Mouse (Mus musculus): ENCODE results near the gene C6. TPM values are rescaled to one million over a fixed set of nuclear protein-coding genes. Genes with fewer than 3 reads are reported as not detected.

The C6 gene
- polyA plus RNA-seq (2016; fragmentation: Nextera tagmentation; extraction: Ambion mirVana) = not detected in 2 replicates

DNA sequence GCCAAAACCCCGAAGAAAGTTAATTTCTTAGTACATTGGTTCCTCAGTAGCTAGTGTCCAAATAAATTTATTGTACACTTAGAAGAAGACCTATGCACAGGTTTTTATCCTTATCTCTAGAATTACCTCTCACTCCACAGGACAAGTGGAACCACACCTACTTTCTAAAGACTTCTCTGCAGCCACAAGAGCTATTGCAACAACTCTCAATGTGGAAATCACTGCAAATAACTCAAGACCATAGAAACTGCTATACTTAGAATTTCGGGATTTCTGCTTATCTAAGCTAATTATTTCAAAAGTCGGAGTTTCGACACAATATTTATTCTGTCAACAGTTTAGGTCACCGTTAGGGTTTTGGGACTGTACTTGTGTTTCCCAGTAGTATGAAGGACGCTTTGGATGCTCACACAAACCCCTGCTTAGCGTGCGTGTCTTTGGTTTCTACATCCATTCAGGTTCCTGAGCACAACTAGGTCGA, at the start of gene C6:
Gene C6 (plus strand): TSS at position 346 of the 481 bp plus-strand sequence.
- Histone ChIP-seq H3K27ac (no peak within 1 kb of the TSS), H3K27me3 (ENCODE audit: poor library complexity, severe bottlenecking) (no peaks in the 10 kb centered on the region), H3K4me3 (no peak within 1 kb of the TSS), H3K4me1 (no peaks in the 10 kb centered on the region), H3K9me3 (no peaks in the 10 kb centered on the region), H3K36me3 (replicated peaks) (no peaks in the 10 kb centered on the region)
- DNase-seq (ENCODE audit: extremely low spot score, low spot score) = no peak
- WGBS = 94% methylated on average over 9 of the region's 9 CpGs

DNA sequence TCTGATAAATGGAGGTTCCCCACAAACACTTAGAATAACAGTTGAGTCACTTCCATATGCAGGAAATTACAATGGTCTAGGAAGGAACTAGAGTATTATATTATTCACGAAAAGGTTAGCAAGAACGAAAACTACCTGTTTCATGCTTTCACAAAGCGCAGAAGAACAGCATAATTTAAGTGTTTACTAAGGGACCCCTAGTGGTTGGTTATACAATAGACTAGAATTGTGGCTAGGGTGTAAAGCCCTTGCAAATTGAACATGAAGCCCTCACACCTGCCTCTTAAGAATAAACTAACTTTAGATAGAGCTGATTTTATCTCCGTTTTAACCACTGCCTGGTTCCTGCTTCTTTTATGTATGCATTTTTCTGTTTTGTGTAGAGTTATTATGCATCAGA, 29.4 kb upstream of the C6 start:
- WGBS = 83% methylated on average over 4 of the region's 4 CpGs
- Histone ChIP-seq H3K36me3 (replicated peaks) (no peaks in the 10 kb centered on the region), H3K4me3 (no peak overlapping the region), H3K27ac (no peak overlapping the region), H3K4me1 (no peaks in the 10 kb centered on the region), H3K9me3 (peaks cover 29% of the 10 kb centered on the region), H3K27me3 (ENCODE audit: poor library complexity, severe bottlenecking) (no peaks in the 10 kb centered on the region)
- no peak for DNase-seq (ENCODE audit: extremely low spot score, low spot score)

DNA sequence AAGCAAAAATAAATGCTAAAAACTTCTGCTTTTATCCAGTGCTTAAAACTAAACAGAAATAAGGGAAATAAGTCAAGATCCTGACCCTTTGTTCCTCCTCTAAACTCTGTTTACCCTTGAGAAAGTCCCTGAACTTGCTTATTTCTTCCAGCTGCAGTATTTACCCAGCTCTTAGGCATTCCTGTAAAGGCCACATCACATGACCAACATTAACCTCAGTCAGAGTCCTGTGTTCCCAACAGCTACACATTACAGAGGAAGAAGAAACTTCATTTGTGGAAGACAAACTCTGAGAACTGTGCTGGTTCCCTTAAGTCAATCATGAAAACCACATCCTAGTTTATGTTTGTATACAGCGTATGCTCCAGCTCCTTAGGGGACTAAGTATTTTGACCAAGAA, 7.2 kb downstream of the C6 start:
- WGBS = 100% methylated on average over 1 of the region's 1 CpGs
- H3K4me1 ChIP-seq = no peaks in the 10 kb centered on the region
- H3K27ac ChIP-seq = no peak overlapping the region
- H3K9me3 ChIP-seq = no peaks in the 10 kb centered on the region
- H3K27me3 ChIP-seq (ENCODE audit: poor library complexity, severe bottlenecking) = no peaks in the 10 kb centered on the region
- no peak overlapping the region for H3K4me3 ChIP-seq
- no peaks in the 10 kb centered on the region for H3K36me3 ChIP-seq (replicated peaks)
- no peak for DNase-seq (ENCODE audit: extremely low spot score, low spot score)

DNA sequence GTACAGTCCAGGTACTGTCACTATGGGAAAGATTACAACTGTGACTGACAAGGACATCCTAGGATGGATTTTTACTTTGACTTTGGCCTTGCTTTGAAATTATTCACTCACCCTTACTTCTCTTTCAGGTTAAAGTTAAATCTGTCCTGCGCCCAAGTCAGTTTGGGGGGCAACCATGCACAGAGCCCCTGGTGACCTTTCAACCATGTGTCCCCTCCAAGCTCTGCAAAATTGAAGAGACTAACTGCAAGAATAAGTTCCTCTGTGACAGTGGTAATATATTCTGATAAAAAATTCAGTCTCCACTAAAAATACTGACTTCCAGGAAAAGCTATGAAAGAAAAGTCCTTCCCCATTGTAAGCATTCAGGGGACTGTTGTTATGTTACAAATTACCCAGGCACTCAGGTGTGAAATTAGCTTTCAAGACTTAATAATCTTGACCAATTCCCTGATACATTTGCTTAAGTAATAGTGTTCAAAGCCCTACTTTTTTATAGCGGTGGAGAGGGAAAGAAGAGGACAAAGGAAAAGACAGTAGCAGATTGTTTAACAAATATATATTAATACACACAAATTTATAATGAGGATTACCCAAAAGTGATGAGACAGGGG, 8.1 kb downstream of the C6 start:
- no peak for DNase-seq (ENCODE audit: extremely low spot score, low spot score)
- WGBS = 84% methylated on average over 2 of the region's 2 CpGs
- H3K4me1 ChIP-seq = no peaks in the 10 kb centered on the region
- H3K27ac ChIP-seq = no peak overlapping the region
- H3K27me3 ChIP-seq (ENCODE audit: poor library complexity, severe bottlenecking) = no peaks in the 10 kb centered on the region
- no peaks in the 10 kb centered on the region for H3K9me3 ChIP-seq
- H3K4me3 ChIP-seq = no peak overlapping the region
- no peaks in the 10 kb centered on the region for H3K36me3 ChIP-seq (replicated peaks)

DNA sequence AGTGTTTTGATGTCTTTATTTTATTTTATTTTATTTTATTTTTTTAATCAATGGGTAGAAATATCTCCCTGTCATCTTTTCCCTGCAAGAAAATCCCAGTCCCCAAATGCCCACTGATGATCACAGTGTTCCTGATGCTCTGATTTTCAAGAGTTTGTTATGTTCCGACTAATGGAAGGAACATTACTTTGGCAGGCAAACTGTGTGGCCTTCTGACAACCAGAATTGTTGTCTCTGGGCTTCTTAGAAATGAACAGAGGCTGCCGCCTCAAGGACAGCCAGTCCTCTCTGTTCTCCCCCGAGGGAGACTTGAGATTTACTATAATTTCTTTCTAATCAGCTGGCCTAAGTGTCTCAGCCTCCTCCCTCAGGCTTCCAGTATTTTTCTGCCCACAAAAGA, 20.7 kb downstream of the C6 start:
- H3K9me3 ChIP-seq = no peaks in the 10 kb centered on the region
- no peaks in the 10 kb centered on the region for H3K36me3 ChIP-seq (replicated peaks)
- H3K4me1 ChIP-seq = no peaks in the 10 kb centered on the region
- DNase-seq (ENCODE audit: extremely low spot score, low spot score) = no peak
- H3K27ac ChIP-seq = no peak overlapping the region
- no peaks in the 10 kb centered on the region for H3K27me3 ChIP-seq (ENCODE audit: poor library complexity, severe bottlenecking)
- H3K4me3 ChIP-seq = no peak overlapping the region
- WGBS = 93% methylated on average over 3 of the region's 3 CpGs

DNA sequence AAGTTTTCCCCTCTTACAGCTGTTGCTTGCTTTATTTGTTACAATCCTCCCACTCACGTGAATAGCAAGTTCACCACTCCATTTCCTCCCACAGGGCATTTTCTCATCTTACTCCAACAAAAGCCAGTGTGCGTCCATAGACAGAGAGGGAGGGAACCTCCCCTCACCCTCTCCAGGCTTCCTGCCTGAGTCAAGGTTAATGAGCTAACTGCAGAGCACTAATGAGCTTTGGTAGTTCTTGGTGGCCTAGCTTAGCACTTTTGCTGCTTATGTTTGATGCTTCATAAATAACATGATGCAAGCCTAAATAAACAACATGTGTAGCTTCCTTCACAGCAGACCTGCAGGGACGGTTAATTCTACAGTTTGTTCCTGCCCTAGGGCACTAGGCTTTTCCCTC, 63.4 kb downstream of the C6 start:
- Histone ChIP-seq H3K27me3 (ENCODE audit: poor library complexity, severe bottlenecking) (no peaks in the 10 kb centered on the region), H3K9me3 (no peaks in the 10 kb centered on the region), H3K4me1 (peaks cover 8% of the 10 kb centered on the region), H3K4me3 (no peak overlapping the region), H3K36me3 (replicated peaks) (no peaks in the 10 kb centered on the region), H3K27ac (no peak overlapping the region)
- no peak for DNase-seq (ENCODE audit: extremely low spot score, low spot score)
- 40% methylated on average over 3 of the region's 3 CpGs for WGBS

DNA sequence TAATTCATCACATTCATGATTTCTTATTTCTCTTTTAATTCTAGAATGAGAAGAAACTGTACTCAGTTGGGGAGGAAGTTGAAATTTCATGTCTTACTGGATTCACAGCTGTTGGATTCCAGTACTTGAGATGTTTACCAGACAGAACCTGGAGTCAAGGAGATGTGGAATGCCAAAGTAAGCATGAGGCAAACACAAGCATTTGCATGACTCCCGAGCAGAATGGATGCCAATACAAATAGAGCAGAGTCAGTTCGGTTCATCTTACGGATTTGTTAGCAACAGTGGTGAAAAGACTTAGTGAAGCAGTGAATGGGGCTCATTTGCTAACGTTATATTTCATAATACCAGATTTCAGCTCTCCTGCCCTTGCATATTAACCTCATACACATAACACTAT, 69.9 kb downstream of the C6 start:
- WGBS = 85% methylated on average over 4 of the region's 4 CpGs
- Histone ChIP-seq H3K4me3 (no peak overlapping the region), H3K4me1 (no peaks in the 10 kb centered on the region), H3K27ac (no peak overlapping the region), H3K9me3 (no peaks in the 10 kb centered on the region), H3K27me3 (ENCODE audit: poor library complexity, severe bottlenecking) (no peaks in the 10 kb centered on the region), H3K36me3 (replicated peaks) (no peaks in the 10 kb centered on the region)
- no peak for DNase-seq (ENCODE audit: extremely low spot score, low spot score)

DNA sequence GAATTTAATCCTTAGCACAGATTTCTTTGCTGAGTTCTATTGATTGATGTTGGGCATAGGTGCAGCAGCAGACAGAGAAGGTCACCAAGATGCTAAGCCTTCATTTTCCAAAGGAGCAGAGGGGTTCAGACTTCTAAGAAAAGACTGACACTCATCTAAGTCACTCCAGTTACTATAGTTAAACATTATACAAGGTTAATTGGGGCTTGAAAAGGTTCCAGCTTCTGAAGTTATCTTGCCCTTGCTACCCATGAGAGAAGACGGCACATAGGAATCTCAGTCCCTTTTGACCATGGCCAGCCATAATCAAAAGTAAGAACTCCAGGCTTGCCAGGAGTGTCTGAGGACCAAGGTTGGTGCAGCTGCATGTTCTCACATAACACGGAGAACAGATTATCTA, 77.3 kb downstream of the C6 start:
- Histone ChIP-seq H3K9me3 (no peaks in the 10 kb centered on the region), H3K27me3 (ENCODE audit: poor library complexity, severe bottlenecking) (no peaks in the 10 kb centered on the region), H3K36me3 (replicated peaks) (no peaks in the 10 kb centered on the region), H3K27ac (no peak overlapping the region), H3K4me3 (no peak overlapping the region), H3K4me1 (no peaks in the 10 kb centered on the region)
- no peak for DNase-seq (ENCODE audit: extremely low spot score, low spot score)
- 94% methylated on average over 2 of the region's 2 CpGs for WGBS

DNA sequence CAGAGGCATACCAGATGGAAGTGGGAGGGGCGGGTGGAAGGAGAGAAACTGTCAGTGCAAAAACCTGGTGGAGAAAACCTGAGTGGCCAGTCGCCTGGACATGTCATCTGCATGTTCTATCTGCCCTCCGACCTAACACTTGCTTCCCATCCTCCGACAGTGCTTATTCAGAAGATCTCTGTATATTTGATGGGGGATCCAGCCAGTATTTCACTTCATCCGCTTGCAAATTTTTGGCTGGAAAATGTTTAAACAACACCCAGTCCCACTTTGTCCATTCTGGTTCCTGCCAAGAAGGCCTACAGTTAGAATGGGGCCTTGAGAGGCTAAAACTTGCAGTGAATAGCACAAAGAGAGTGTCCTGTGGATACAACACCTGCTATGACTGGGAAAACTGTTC, 81.2 kb downstream of the C6 start:
- DNase-seq (ENCODE audit: extremely low spot score, low spot score) = no peak
- WGBS = 94% methylated on average over 5 of the region's 5 CpGs
- H3K9me3 ChIP-seq = no peaks in the 10 kb centered on the region

DNA sequence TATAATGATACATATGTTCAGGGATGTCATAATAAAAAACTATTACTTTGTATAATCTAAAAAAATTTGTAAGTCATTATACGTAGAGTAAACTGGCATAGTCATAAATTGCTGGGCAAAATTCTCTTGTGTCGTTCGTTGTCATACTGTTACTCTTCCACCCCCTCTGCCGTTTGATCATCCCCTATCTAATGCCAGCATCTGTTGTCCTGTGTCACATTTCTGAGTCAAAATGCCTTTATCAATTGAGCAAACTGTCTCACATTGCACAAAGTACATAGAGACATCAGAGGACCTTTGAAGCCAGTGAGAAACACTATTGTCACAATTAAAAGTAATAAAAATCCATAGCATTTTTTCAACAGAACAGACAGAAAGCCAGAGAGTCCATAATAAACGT, 88.0 kb downstream of the C6 start:
- H3K27ac ChIP-seq = no peak overlapping the region
- H3K4me1 ChIP-seq = no peaks in the 10 kb centered on the region
- no peak overlapping the region for H3K4me3 ChIP-seq
- DNase-seq (ENCODE audit: extremely low spot score, low spot score) = no peak
- H3K27me3 ChIP-seq (ENCODE audit: poor library complexity, severe bottlenecking) = no peaks in the 10 kb centered on the region
- H3K9me3 ChIP-seq = no peaks in the 10 kb centered on the region
- H3K36me3 ChIP-seq (replicated peaks) = no peaks in the 10 kb centered on the region
- 94% methylated on average over 5 of the region's 5 CpGs for WGBS

More for the DNA sequence above, 81.2 kb downstream of the C6 start:
- H3K36me3 ChIP-seq (replicated peaks) = no peaks in the 10 kb centered on the region
- H3K4me1 ChIP-seq = no peaks in the 10 kb centered on the region
- H3K4me3 ChIP-seq = no peak overlapping the region
- no peaks in the 10 kb centered on the region for H3K27me3 ChIP-seq (ENCODE audit: poor library complexity, severe bottlenecking)
- no peak overlapping the region for H3K27ac ChIP-seq

DNA sequence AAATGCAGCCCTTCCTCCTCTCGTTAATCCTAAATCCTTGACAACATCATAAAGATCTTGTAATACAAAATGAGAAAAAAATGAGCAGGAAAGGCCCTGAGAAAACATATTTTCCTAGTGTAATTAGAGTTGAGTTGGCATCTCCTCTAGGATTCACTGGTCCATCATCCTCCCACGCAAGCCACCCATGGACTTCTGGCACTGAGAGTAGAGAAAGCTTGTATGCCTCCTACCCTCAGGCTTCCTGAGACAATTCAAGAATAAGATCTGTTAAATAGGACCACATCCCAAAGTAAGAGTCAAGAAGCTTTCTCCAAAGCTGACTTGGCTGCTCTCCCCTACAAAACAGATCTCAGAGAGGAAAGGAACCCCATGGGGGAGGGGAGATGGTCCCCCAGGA, 88.7 kb downstream of the C6 start:
- Histone ChIP-seq H3K9me3 (no peaks in the 10 kb centered on the region), H3K36me3 (replicated peaks) (no peaks in the 10 kb centered on the region), H3K27me3 (ENCODE audit: poor library complexity, severe bottlenecking) (no peaks in the 10 kb centered on the region), H3K4me1 (no peaks in the 10 kb centered on the region), H3K4me3 (no peak overlapping the region), H3K27ac (no peak overlapping the region)
- no peak for DNase-seq (ENCODE audit: extremely low spot score, low spot score)
- whole genome bisulfite sequencing = 87% methylated on average over 2 of the region's 2 CpGs

DNA sequence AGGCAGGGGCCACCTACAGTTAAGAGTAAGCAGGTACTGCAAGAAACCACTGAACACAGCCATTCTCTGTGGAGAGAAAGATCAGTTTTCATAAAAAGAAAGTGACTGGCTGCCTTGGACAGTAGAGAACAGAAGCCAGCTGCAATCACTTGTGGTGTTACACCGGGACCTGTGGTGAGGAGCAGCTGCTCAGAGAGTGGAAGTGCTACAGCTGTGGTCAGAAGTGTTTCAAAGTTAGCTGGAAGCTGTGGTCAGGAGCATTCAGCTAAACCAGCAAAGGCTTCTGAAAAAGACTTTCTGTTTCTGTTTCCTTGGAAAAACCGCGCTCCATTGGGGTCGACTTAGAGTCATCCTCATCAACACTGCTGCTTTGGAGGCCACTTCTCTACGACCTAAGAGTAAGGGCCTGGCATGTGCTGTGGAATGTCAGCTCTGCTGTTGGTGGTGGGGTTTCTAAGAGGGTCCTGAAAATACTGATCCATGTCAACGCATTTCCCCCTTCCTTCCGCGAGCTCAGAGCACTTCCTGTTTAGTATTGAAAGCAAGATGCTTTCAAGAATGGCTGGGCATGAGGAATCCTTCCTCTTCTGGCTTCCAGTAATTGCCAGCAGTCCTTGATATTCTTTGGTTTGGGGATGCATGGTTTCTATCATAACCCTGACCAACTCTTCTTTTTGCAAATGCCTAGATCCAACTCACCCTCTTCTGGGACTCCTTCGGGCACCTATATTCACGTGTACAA, 89.9 kb downstream of the C6 start:
- Histone ChIP-seq H3K9me3 (no peaks in the 10 kb centered on the region), H3K4me1 (no peaks in the 10 kb centered on the region), H3K27ac (no peak overlapping the region), H3K4me3 (no peak overlapping the region), H3K36me3 (replicated peaks) (no peaks in the 10 kb centered on the region), H3K27me3 (ENCODE audit: poor library complexity, severe bottlenecking) (no peaks in the 10 kb centered on the region)
- no peak for DNase-seq (ENCODE audit: extremely low spot score, low spot score)
- 93% methylated on average over 10 of the region's 10 CpGs for WGBS

DNA sequence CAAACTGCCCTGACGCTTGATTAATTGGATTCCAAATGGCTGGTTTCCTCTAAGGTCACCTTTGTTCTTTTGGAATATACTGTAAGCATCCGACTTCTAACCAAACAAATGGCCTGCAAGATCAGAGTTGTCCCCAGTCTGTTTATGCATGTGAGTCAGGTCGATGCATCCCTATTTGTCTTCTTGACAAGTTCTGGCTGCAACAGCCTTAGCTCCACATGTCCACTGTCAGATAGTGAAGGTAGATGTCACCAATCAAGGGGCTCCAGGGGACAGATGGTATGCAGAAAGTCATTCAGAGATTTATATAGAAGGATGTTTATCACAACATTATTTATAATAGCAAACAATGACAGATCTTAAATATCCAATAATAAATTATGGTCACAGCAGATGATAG, 91.5 kb downstream of the C6 start:
- no peak for DNase-seq (ENCODE audit: extremely low spot score, low spot score)
- WGBS = 87% methylated on average over 3 of the region's 3 CpGs
- Histone ChIP-seq H3K27me3 (ENCODE audit: poor library complexity, severe bottlenecking) (no peaks in the 10 kb centered on the region), H3K36me3 (replicated peaks) (no peaks in the 10 kb centered on the region), H3K4me3 (no peak overlapping the region), H3K4me1 (no peaks in the 10 kb centered on the region), H3K9me3 (no peaks in the 10 kb centered on the region), H3K27ac (no peak overlapping the region)

All from forebrain, embryonic 10.5 days (tissue).